Mouse (Mus musculus): ENCODE results near the gene Setd1a. TPM values are rescaled to one million over a fixed set of nuclear protein-coding genes. Genes with fewer than 3 reads are reported as not detected.

Gene Setd1a
- polyA plus RNA-seq, 1 experiment from 2014 or later: 30.0 TPM

- TF ChIP-seq CTCF (IDR thresholded peaks at IDR 0.05): no peak
- ATAC-seq (no peak), DNase-seq (ENCODE audit: low read depth, low spot score) (no peak)
- CTCF ChIA-PET: no interaction called here
- H3K27me3 ChIP-seq: no peaks in the 10 kb centered on the region
- POLR2A ChIA-PET: no interaction called here
- in situ Hi-C loops (cut with MboI; ENCODE audit: low pct_unique_long_range_greater_than_20kb): no loop called here
Observed at GRCm38 (mm10) chr7:127748235-127748560, 28.3 kb upstream of the Setd1a start.

- POLR2A ChIA-PET: interaction anchor here (1.0 kb wide), 1 partner anchor 18 kb away, joined by 3 read pairs; no protein-coding TSS in a partner anchor
- CTCF ChIA-PET: no interaction called here
- H3K27me3 ChIP-seq: no peaks in the 10 kb centered on the region
- DNase-seq (ENCODE audit: low read depth, low spot score): no peak
- in situ Hi-C loops (cut with MboI; ENCODE audit: low pct_unique_long_range_greater_than_20kb): no loop called here
- TF ChIP-seq CTCF (IDR thresholded peaks at IDR 0.05): no peak
- ATAC-seq: no peak
Observed at GRCm38 (mm10) chr7:127750131-127751127, 26.0 kb upstream of the Setd1a start.

GRCm38 (mm10) chr7:127751619-127752018 lies 24.9 kb upstream of the Setd1a start:
- no peak for ATAC-seq
- ChIA-PET POLR2A (interaction anchor here (0.6 kb wide), 1 partner anchor 26 kb away, joined by 3 read pairs; no protein-coding TSS in a partner anchor), CTCF (no interaction called here)
- no peak for TF ChIP-seq CTCF (IDR thresholded peaks at IDR 0.05)
- in situ Hi-C loops (cut with MboI; ENCODE audit: low pct_unique_long_range_greater_than_20kb): no loop called here
- DNase-seq (ENCODE audit: low read depth, low spot score): no peak
- no peaks in the 10 kb centered on the region for H3K27me3 ChIP-seq

DNA sequence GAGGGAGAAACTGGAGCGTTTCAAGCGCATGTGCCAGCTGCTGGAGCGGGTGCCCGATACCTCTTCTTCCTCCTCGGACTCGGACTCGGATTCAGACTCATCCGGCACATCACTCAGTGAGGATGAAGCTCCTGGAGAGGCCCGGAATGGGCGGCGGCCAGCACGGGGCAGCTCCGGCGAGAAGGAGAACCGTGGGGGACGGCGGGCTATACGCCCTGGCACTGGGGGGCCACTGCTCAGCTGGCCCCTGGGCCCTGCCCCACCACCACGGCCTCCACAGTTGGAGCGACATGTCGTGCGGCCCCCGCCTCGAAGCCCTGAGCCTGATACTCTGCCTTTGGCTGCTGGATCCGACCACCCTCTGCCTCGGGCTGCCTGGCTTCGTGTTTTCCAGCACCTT lies 24.4 kb upstream of the Setd1a start:
- H3K27me3 ChIP-seq: no peaks in the 10 kb centered on the region
- TF ChIP-seq CTCF (IDR thresholded peaks at IDR 0.05): no peak
- CTCF ChIA-PET: interaction anchor here (1.7 kb wide), 1 partner anchor 16 kb away, joined by 4 read pairs; no protein-coding TSS in a partner anchor
- no peak for DNase-seq (ENCODE audit: low read depth, low spot score)
- in situ Hi-C loops (cut with MboI; ENCODE audit: low pct_unique_long_range_greater_than_20kb): no loop called here
- no peak for ATAC-seq
- POLR2A ChIA-PET: no interaction called here

DNA sequence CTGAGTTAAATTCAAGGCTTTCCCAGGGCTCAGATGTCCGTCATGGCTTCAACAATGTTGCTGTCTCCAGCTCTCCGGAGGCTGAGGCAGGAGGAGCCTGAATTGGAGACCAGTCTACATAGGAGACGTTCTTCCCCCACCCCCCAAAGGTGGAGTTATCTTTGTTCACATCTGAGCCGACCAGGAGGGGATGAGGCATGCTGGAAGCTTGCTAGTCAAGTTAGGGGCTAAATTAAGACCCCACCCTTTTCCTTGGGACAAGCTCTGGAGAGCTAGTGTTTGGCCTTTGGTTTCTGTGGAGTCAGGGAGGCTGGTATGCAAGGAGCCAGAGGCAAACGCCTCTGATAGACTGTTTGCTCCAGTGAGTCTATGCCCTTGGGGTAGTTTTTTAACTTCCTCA lies 23.3 kb upstream of the Setd1a start:
- in situ Hi-C loops (cut with MboI; ENCODE audit: low pct_unique_long_range_greater_than_20kb): no loop called here
- ChIA-PET CTCF (interaction anchor here (1.4 to 1.7 kb wide), 3 partner anchors 15 to 78 kb away, joined by 3 to 5 read pairs (median 4); no protein-coding TSS in a partner anchor), POLR2A (interaction anchor here (1.3 to 1.4 kb wide), 2 partner anchors 11 to 17 kb away, joined by 4 to 8 read pairs; partner anchors contain the start of gene Orai3)
- no peaks in the 10 kb centered on the region for H3K27me3 ChIP-seq
- TF ChIP-seq CTCF (IDR thresholded peaks at IDR 0.05): no peak
- ATAC-seq: no peak
- no peak for DNase-seq (ENCODE audit: low read depth, low spot score)

DNA sequence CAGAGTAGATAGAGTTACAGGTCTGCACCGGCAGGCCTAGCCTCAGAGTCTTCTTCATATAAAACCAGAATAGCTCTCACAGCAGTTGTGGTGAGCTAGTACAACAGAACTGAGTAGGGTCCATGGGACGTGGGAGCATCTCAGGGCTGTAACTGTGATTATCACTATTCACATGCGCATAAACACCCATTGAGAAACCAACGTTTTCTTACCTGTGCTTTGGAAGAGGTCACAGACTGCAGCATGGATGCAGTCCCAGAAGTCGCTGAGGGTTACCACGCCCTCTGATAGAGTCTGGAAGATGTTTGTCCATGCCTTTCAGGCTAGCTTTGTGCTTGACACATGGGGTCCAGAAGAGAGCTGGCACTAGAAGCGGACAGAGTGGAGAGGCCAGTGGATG lies 22.7 kb upstream of the Setd1a start:
- DNase-seq (ENCODE audit: low read depth, low spot score) (no peak), ATAC-seq (no peak)
- ChIA-PET CTCF (interaction anchor here (1.4 to 1.7 kb wide), 3 partner anchors 15 to 79 kb away, joined by 3 to 5 read pairs (median 4); no protein-coding TSS in a partner anchor), POLR2A (interaction anchor here (1.3 to 1.4 kb wide), 2 partner anchors 10 to 16 kb away, joined by 4 to 8 read pairs; partner anchors contain the start of gene Orai3)
- TF ChIP-seq CTCF (IDR thresholded peaks at IDR 0.05): no peak
- H3K27me3 ChIP-seq: no peaks in the 10 kb centered on the region
- in situ Hi-C loops (cut with MboI; ENCODE audit: low pct_unique_long_range_greater_than_20kb): no loop called here

GRCm38 (mm10) chr7:127759716-127760115 lies 16.8 kb upstream of the Setd1a start:
- DNase-seq (ENCODE audit: low read depth, low spot score) (no peak), ATAC-seq (no peak)
- H3K27me3 ChIP-seq: no peaks in the 10 kb centered on the region
- no peak for TF ChIP-seq CTCF (IDR thresholded peaks at IDR 0.05)
- in situ Hi-C loops (cut with MboI; ENCODE audit: low pct_unique_long_range_greater_than_20kb): no loop called here
- CTCF ChIA-PET: interaction anchor here (0.9 to 1.8 kb wide), 3 partner anchors 9 to 85 kb away, joined by 3 to 7 read pairs (median 4); no protein-coding TSS in a partner anchor
- POLR2A ChIA-PET: no interaction called here

- H3K27me3 ChIP-seq: no peaks in the 10 kb centered on the region
- TF ChIP-seq CTCF (IDR thresholded peaks at IDR 0.05): no peak
- POLR2A ChIA-PET: interaction anchor here (0.6 kb wide), 1 partner anchor 252 kb away, joined by 5 read pairs; no protein-coding TSS in a partner anchor
- CTCF ChIA-PET: interaction anchor here (0.8 to 1.8 kb wide), 4 partner anchors 8 to 92 kb away, joined by 3 to 7 read pairs (median 4); no protein-coding TSS in a partner anchor
- in situ Hi-C loops (cut with MboI; ENCODE audit: low pct_unique_long_range_greater_than_20kb): no loop called here
- DNase-seq (ENCODE audit: low read depth, low spot score) (no peak), ATAC-seq (no peak)
Observed at GRCm38 (mm10) chr7:127760478-127760877, 16.0 kb upstream of the Setd1a start.

DNA sequence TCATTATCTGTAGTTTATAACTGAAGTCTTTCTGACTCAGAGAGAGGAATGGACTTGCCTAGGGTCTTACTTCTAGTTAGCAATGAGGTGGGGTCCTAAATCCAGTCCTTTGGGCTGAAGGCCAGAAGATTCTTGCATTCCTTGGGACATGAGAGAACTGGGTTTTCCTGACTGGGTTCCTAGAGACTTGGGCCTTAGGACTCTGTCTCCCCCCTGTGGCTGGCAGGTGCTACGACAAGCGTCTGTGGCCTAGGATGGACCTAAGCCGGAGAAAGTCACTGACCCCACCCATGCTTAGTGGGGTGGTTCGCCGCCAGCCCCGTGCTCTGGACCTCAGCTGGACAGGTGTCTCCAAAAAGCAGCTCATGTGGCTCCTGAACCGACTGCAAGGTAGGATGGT lies 15.4 kb upstream of the Setd1a start:
- no peaks in the 10 kb centered on the region for H3K27me3 ChIP-seq
- in situ Hi-C loops (cut with MboI; ENCODE audit: low pct_unique_long_range_greater_than_20kb): no loop called here
- POLR2A ChIA-PET: interaction anchor here (0.6 kb wide), 1 partner anchor 253 kb away, joined by 5 read pairs; no protein-coding TSS in a partner anchor
- ATAC-seq: peak; percentile 47
- no peak for DNase-seq (ENCODE audit: low read depth, low spot score)
- CTCF ChIA-PET: interaction anchor here (0.8 to 1.8 kb wide), 3 partner anchors 10 to 92 kb away, joined by 3 to 7 read pairs (median 6); no protein-coding TSS in a partner anchor
- peak; percentile 95 for TF ChIP-seq CTCF (IDR thresholded peaks at IDR 0.05)

DNA sequence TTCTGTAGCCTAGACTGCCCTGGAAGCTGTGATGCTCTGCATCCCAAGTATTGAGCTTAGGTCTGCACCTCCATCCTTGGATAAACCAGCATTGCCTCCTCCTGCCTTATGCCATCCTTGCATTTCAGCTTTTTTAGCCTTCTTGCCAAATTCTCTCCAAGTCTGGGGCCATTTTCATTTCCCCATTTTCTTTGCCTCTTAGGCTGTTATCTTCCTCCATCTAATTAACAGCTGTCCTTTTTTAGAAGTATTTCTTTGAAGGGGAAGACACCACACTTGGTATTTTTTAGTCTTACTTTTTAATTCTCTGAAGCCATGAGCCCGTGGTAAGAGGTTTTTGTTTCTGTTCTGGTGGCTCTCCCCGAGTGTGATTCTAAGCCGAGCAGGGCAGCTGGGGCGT lies 12.8 kb upstream of the Setd1a start:
- ATAC-seq (no peak), DNase-seq (ENCODE audit: low read depth, low spot score) (no peak)
- H3K27me3 ChIP-seq: no peaks in the 10 kb centered on the region
- CTCF ChIA-PET: interaction anchor here (0.8 to 2.1 kb wide), 3 partner anchors 9 to 89 kb away, joined by 3 to 12 read pairs (median 4); no protein-coding TSS in a partner anchor
- no peak for TF ChIP-seq CTCF (IDR thresholded peaks at IDR 0.05)
- in situ Hi-C loops (cut with MboI; ENCODE audit: low pct_unique_long_range_greater_than_20kb): no loop called here
- POLR2A ChIA-PET: interaction anchor here (0.6 to 2.2 kb wide), 2 partner anchors 10 to 48 kb away, joined by 4 to 8 read pairs; no protein-coding TSS in a partner anchor

Data from Patski (cell line).